Comparison of ENCODE assay signal across 26 mouse cellular contexts in genomic region chr4:84352656-84353055, GRCm38 (mm10).
DNase-seq lines count a peak whose midpoint lies in the region; ATAC-seq and TF ChIP-seq lines count a peak whose summit lies in the region.
"Had no signal": no experiment of that assay in that cellular context is flagged by ENCODE, and none has a peak within 500 bp of the region (broad histone marks: within the 10 kb centered on the region; RNA-seq: fewer than 3 reads in every experiment).

No protein-coding gene starts in this region.

- no peaks in the 10 kb centered on the region for H3K4me1 ChIP-seq in kidney, postnatal 0 days (replicated peaks; ENCODE audit: insufficient read depth, low read length)

- H3K27ac ChIP-seq in kidney, postnatal 0 days, result no peak overlapping the region
- H3K27ac ChIP-seq: embryonic facial prominence, embryonic 15.5 days; forebrain, embryonic 10.5 days; heart, embryonic 10.5 days; hindbrain, embryonic 12.5 days had no signal

- TF ChIP-seq CTCF in kidney, postnatal 0 days (IDR thresholded peaks at IDR 0.05; ENCODE audit: low read depth), result no peak

- 17% methylated on average over 2 of the region's 2 CpGs for WGBS in kidney, postnatal 0 days

- H3K27me3 ChIP-seq in kidney, postnatal 0 days (ENCODE audit: insufficient read depth, low read length), result no peaks in the 10 kb centered on the region
- H3K27me3 ChIP-seq: CH12.LX; embryonic facial prominence, embryonic 15.5 days; hindbrain, embryonic 12.5 days had no signal

- no peaks in the 10 kb centered on the region for H3K36me3 ChIP-seq in kidney, postnatal 0 days (ENCODE audit: insufficient read depth, low read length)
- H3K36me3 ChIP-seq: embryonic facial prominence, embryonic 15.5 days; forebrain, embryonic 10.5 days; heart, embryonic 10.5 days; hindbrain, embryonic 12.5 days had no signal

- peak; percentile 47 for DNase-seq in adrenal gland, adult 2 months
- DNase-seq in adrenal gland, adult 18-20 months (ENCODE audit: low spot score in 2 of 2), result no peak
- peak; percentile 22 for DNase-seq in kidney, postnatal 0 days (ENCODE audit: low spot score)
- no peak for DNase-seq in kidney, adult 9 months
- DNase-seq in ES-CJ7 (ENCODE audit: low read depth, low spot score), result peak; percentile 5
- DNase-seq in adrenal gland, postnatal 10 days, result peak; percentile 17
- DNase-seq in frontal cortex, postnatal 10 days (ENCODE audit: low spot score in 2 of 2), result no peak
- no peak for DNase-seq in right cerebral cortex, adult 18-20 months
- DNase-seq: cerebellum, adult 18-20 months; cerebellum, adult 9-11 months; cerebellum, postnatal 36 days; gastrocnemius, postnatal 36 days; heart, adult 18-20 months; heart, postnatal 10 days; heart, postnatal 4 days had no signal

- no peaks in the 10 kb centered on the region for H3K9me3 ChIP-seq in kidney, postnatal 0 days (replicated peaks; ENCODE audit: low read length)
- H3K9me3 ChIP-seq: embryonic facial prominence, embryonic 15.5 days; forebrain, embryonic 10.5 days; heart, embryonic 10.5 days; hindbrain, embryonic 12.5 days had no signal

- no peak overlapping the region for H3K4me2 ChIP-seq in kidney, postnatal 0 days (ENCODE audit: low read length)
- H3K4me2 ChIP-seq: embryonic facial prominence, embryonic 15.5 days; hindbrain, embryonic 12.5 days had no signal

- H3K4me3 ChIP-seq in kidney, postnatal 0 days (replicated peaks; ENCODE audit: low read depth, low read length), result no peak overlapping the region
- H3K4me3 ChIP-seq: embryonic facial prominence, embryonic 15.5 days; erythroblast, embryonic 14.5 days; forebrain, embryonic 10.5 days; heart, embryonic 10.5 days; hindbrain, embryonic 12.5 days had no signal

- no peak overlapping the region for H3K9ac ChIP-seq in kidney, postnatal 0 days (ENCODE audit: low read depth, low read length)
- H3K9ac ChIP-seq: embryonic facial prominence, embryonic 15.5 days; hindbrain, embryonic 12.5 days had no signal

- ATAC-seq in kidney, postnatal 0 days (replicated peaks; ENCODE audit: low FRiP score, low read depth), result no peak
- ATAC-seq: activated CD4-positive, CD25-positive, alpha-beta regulatory T cell, adult 4 months; forebrain, embryonic 14.5 days; hindbrain, embryonic 16.5 days; inflammation-experienced regulatory T-cells, adult 6 months; intestine, postnatal 0 days had no signal

Comparison
In these comparisons a context has a peak if more than half of its experiments do, and no peak if none do; other contexts are left out.
1. DNase-seq: peak in adrenal gland, adult 2 months (single experiment), kidney, postnatal 0 days (single experiment), ES-CJ7 (single experiment) and adrenal gland, postnatal 10 days (single experiment); none in adrenal gland, adult 18-20 months (0 of 2), kidney, adult 9 months (single experiment), frontal cortex, postnatal 10 days (0 of 2) and right cerebral cortex, adult 18-20 months (single experiment).